Mouse (Mus musculus): ENCODE results near the gene Mcm8. TPM values are rescaled to one million over a fixed set of nuclear protein-coding genes. Genes with fewer than 3 reads are reported as not detected.
A peak's percentile ranks its signal among the peaks of the same experiment; 100 is the strongest.

The Mcm8 gene
- total and polyA plus RNA-seq, 3 experiments, result 21.9 to 25.1 TPM; not detected in 1

GRCm38 (mm10) chr2:132846407-132847358, 30.7 kb downstream of the Mcm8 start, which contains the start of gene Crls1 (continued):
- peak; percentile 58; the same call in 1 of the 2 replicates for TF ChIP-seq TCF12 (IDR thresholded peaks at IDR 0.05; ENCODE audit: low read depth, low read length)
- TF ChIP-seq MAX (IDR thresholded peaks at IDR 0.05; ENCODE audit: low read length), result peak; percentile 89
- TF ChIP-seq ELF1 (IDR thresholded peaks at IDR 0.05; ENCODE audit: low read depth, low read length), result peak; percentile 67; the same call in 1 of the 2 replicates
- TF ChIP-seq POLR2AphosphoS5 (IDR thresholded peaks at IDR 0.05; ENCODE audit: borderline replicate concordance, low read depth, low read length), result no peak
- no peak for TF ChIP-seq BHLHE40 (IDR thresholded peaks at IDR 0.05; ENCODE audit: borderline replicate concordance, low read depth, low read length)
- TF ChIP-seq KAT2A (conservative IDR thresholded peaks at IDR 0.05; ENCODE audit: low read depth, low read length), result peak; percentile 84
- TF ChIP-seq GABPA (IDR thresholded peaks at IDR 0.05; ENCODE audit: low read depth, low read length), result no peak
- TF ChIP-seq CTCF (IDR thresholded peaks at IDR 0.05 in 2 of 3, conservative IDR thresholded peaks at IDR 0.05 in 1 of 3; ENCODE audit: control insufficient read depth in 1 of 3, insufficient read depth in 1 of 3, low read depth in 2 of 3, low read length in 3 of 3, poor library complexity in 1 of 3, severe bottlenecking in 1 of 3), result peak; percentile 92 to 97 (median 92)
- TF ChIP-seq MYB (IDR thresholded peaks at IDR 0.05; ENCODE audit: low read depth, low read length), result no peak
- TF ChIP-seq RCOR1 (IDR thresholded peaks at IDR 0.05; ENCODE audit: low read depth, low read length), result no peak
- TF ChIP-seq ZC3H11A (IDR thresholded peaks at IDR 0.05; ENCODE audit: low read depth, low read length), result no peak
- no peak for TF ChIP-seq ZKSCAN1 (IDR thresholded peaks at IDR 0.05; ENCODE audit: low read depth, low read length)
- no peak for TF ChIP-seq USF2 (IDR thresholded peaks at IDR 0.05; ENCODE audit: borderline replicate concordance in 1 of 2, insufficient read depth in 1 of 2, low read depth in 1 of 2, low read length in 2 of 2)
- no peak for TF ChIP-seq MAFK (IDR thresholded peaks at IDR 0.05; ENCODE audit: borderline replicate concordance, low read depth, low read length)
- TF ChIP-seq MXI1 (IDR thresholded peaks at IDR 0.05; ENCODE audit: low read depth, low read length), result peak; percentile 94
- peak; percentile 53 for TF ChIP-seq SMC3 (IDR thresholded peaks at IDR 0.05; ENCODE audit: low read depth, low read length)
- peak; percentile 94 for TF ChIP-seq SIN3A (IDR thresholded peaks at IDR 0.05; ENCODE audit: low read length)
- TF ChIP-seq TAL1 (IDR thresholded peaks at IDR 0.05; ENCODE audit: low read length), result no peak

GRCm38 (mm10) chr2:132847581-132847980, 31.6 kb downstream of the Mcm8 start:
- H3K4me1 ChIP-seq (ENCODE audit: control insufficient read depth in 1 of 2, insufficient read depth in 2 of 2, low read length in 2 of 2), result peaks cover 0 to 14% of the 10 kb centered on the region in 2 experiments; a peak in 3 of 4 replicates
- TF ChIP-seq ZKSCAN1 (IDR thresholded peaks at IDR 0.05; ENCODE audit: low read depth, low read length) (no peak), MXI1 (IDR thresholded peaks at IDR 0.05; ENCODE audit: low read depth, low read length) (no peak), RAD21 (IDR thresholded peaks at IDR 0.05; ENCODE audit: low read depth, low read length) (no peak), HCFC1 (IDR thresholded peaks at IDR 0.05; ENCODE audit: low read depth, low read length) (no peak), JUND (IDR thresholded peaks at IDR 0.05; ENCODE audit: low read depth, low read length) (no peak), CHD2 (IDR thresholded peaks at IDR 0.05; ENCODE audit: low read length) (no peak), ETS1 (IDR thresholded peaks at IDR 0.05; ENCODE audit: low read depth, low read length) (no peak), ELF1 (IDR thresholded peaks at IDR 0.05; ENCODE audit: low read depth, low read length) (no peak), USF1 (IDR thresholded peaks at IDR 0.05; ENCODE audit: low read depth, low read length) (no peak), SMC3 (IDR thresholded peaks at IDR 0.05; ENCODE audit: low read depth, low read length) (no peak), BHLHE40 (IDR thresholded peaks at IDR 0.05; ENCODE audit: borderline replicate concordance, low read depth, low read length) (no peak), TCF12 (IDR thresholded peaks at IDR 0.05; ENCODE audit: low read depth, low read length) (no peak), ZC3H11A (IDR thresholded peaks at IDR 0.05; ENCODE audit: low read depth, low read length) (no peak), CHD1 (IDR thresholded peaks at IDR 0.05; ENCODE audit: low read depth, low read length) (no peak), MAX (IDR thresholded peaks at IDR 0.05; ENCODE audit: low read length) (no peak), RCOR1 (IDR thresholded peaks at IDR 0.05; ENCODE audit: low read depth, low read length) (no peak), KAT2A (conservative IDR thresholded peaks at IDR 0.05; ENCODE audit: low read depth, low read length) (no peak), ZMIZ1 (IDR thresholded peaks at IDR 0.05; ENCODE audit: low read depth, low read length) (no peak), POLR2A (IDR thresholded peaks at IDR 0.05; ENCODE audit: control insufficient read depth in 1 of 2, insufficient read depth in 1 of 2, low read depth in 1 of 2, low read length in 2 of 2, poor library complexity in 1 of 2) (no peak), POLR2AphosphoS5 (IDR thresholded peaks at IDR 0.05; ENCODE audit: borderline replicate concordance, low read depth, low read length) (no peak)
- no peaks in the 10 kb centered on the region for H3K9me3 ChIP-seq (replicated peaks; ENCODE audit: insufficient read depth, low read length)
- H3K9ac ChIP-seq (ENCODE audit: control insufficient read depth, low read depth, low read length, poor library complexity, severe bottlenecking), result peak overlapping the region; percentile 89
- peaks cover 10 to 14% of the 10 kb centered on the region in 2 experiments for H3K36me3 ChIP-seq (ENCODE audit: control insufficient read depth in 1 of 2, insufficient read depth in 2 of 2, low read length in 2 of 2)
- H3K27me3 ChIP-seq (ENCODE audit: control insufficient read depth in 1 of 2, insufficient read depth in 2 of 2, low read length in 2 of 2), result no peaks in the 10 kb centered on the region
- DNase-seq (ENCODE audit: low read depth, low spot score), result peak; percentile 40
- peak overlapping the region; percentile 35 for H3K27ac ChIP-seq (ENCODE audit: control insufficient read depth, low read depth, low read length)
- H3K79me2 ChIP-seq (ENCODE audit: control insufficient read depth, insufficient read depth, low read length, poor library complexity), result peaks cover 25% of the 10 kb centered on the region
- peak overlapping the region; percentile 78 to 91 for H3K4me3 ChIP-seq (ENCODE audit: control insufficient read depth in 1 of 2, insufficient read depth in 1 of 2, low read depth in 2 of 2, low read length in 2 of 2)
